Mouse (Mus musculus): ENCODE results near the gene Tmem151a. TPM values are rescaled to one million over a fixed set of nuclear protein-coding genes. Genes with fewer than 3 reads are reported as not detected.

Gene Tmem151a
- polyA plus RNA-seq, 1 experiment from 2014 or later, result 6.4 TPM

Other genes with a start within 250 kb of the Tmem151a start
- gene Ccs, start 246.2 kb downstream of the Tmem151a start, polyA plus RNA-seq (2014; fragmentation: Nextera tagmentation; extraction: Ambion mirVana), result 55.4 and 55.8 TPM in 2 replicates
- 0.07 TPM in 1 of 2 replicates, not detected in the other for gene Ccdc87, start 246.2 kb downstream of the Tmem151a start, polyA plus RNA-seq (2014; fragmentation: Nextera tagmentation; extraction: Ambion mirVana)
- 22.7 and 30.0 TPM in 2 replicates for gene Ctsf, start 230.4 kb downstream of the Tmem151a start, polyA plus RNA-seq (2014; fragmentation: Nextera tagmentation; extraction: Ambion mirVana)
- 1.8 and 2.1 TPM in 2 replicates for gene Actn3, start 207.6 kb downstream of the Tmem151a start, polyA plus RNA-seq (2014; fragmentation: Nextera tagmentation; extraction: Ambion mirVana)
- gene Zdhhc24, start 206.9 kb downstream of the Tmem151a start, polyA plus RNA-seq (2014; fragmentation: Nextera tagmentation; extraction: Ambion mirVana), result 9.9 and 10.2 TPM in 2 replicates
- 4.0 and 6.4 TPM in 2 replicates for gene Bbs1, start 178.9 kb downstream of the Tmem151a start, polyA plus RNA-seq (2014; fragmentation: Nextera tagmentation; extraction: Ambion mirVana)
- gene Dpp3, start 157.2 kb downstream of the Tmem151a start, polyA plus RNA-seq (2014; fragmentation: Nextera tagmentation; extraction: Ambion mirVana), result 90.1 and 93.8 TPM in 2 replicates
- gene Peli3, start 142.4 kb downstream of the Tmem151a start, polyA plus RNA-seq (2014; fragmentation: Nextera tagmentation; extraction: Ambion mirVana), result 1.5 and 1.6 TPM in 2 replicates
- 107 and 115 TPM in 2 replicates for gene Mrpl11, start 123.4 kb downstream of the Tmem151a start, polyA plus RNA-seq (2014; fragmentation: Nextera tagmentation; extraction: Ambion mirVana)
- 0.26 and 0.50 TPM in 2 replicates for gene Npas4, start 95.2 kb downstream of the Tmem151a start, polyA plus RNA-seq (2014; fragmentation: Nextera tagmentation; extraction: Ambion mirVana)
- gene Slc29a2, start 61.7 kb downstream of the Tmem151a start, polyA plus RNA-seq (2014; fragmentation: Nextera tagmentation; extraction: Ambion mirVana), result 3.5 and 4.7 TPM in 2 replicates
- 40.5 and 45.4 TPM in 2 replicates for gene B4gat1, start 46.7 kb downstream of the Tmem151a start, polyA plus RNA-seq (2014; fragmentation: Nextera tagmentation; extraction: Ambion mirVana)
- 0.55 and 1.8 TPM in 2 replicates for gene AC124502.3, start 46.6 kb downstream of the Tmem151a start, polyA plus RNA-seq (2014; fragmentation: Nextera tagmentation; extraction: Ambion mirVana)
- gene Brms1, start 44.2 kb downstream of the Tmem151a start, polyA plus RNA-seq (2014; fragmentation: Nextera tagmentation; extraction: Ambion mirVana), result 43.4 and 45.3 TPM in 2 replicates
- 2.4 and 3.3 TPM in 2 replicates for gene Rin1, start 35.0 kb downstream of the Tmem151a start, polyA plus RNA-seq (2014; fragmentation: Nextera tagmentation; extraction: Ambion mirVana)
- gene Cd248, start 17.5 kb downstream of the Tmem151a start, polyA plus RNA-seq (2014; fragmentation: Nextera tagmentation; extraction: Ambion mirVana), result 88.3 and 90.1 TPM in 2 replicates
- 112 and 117 TPM in 2 replicates for gene Yif1a, start 3.0 kb upstream of the Tmem151a start, polyA plus RNA-seq (2014; fragmentation: Nextera tagmentation; extraction: Ambion mirVana)
- 25.8 and 27.3 TPM in 2 replicates for gene Cnih2, start 13.0 kb upstream of the Tmem151a start, polyA plus RNA-seq (2014; fragmentation: Nextera tagmentation; extraction: Ambion mirVana)
- 253 TPM in 2 replicates for gene Rab1b, start 21.5 kb upstream of the Tmem151a start, polyA plus RNA-seq (2014; fragmentation: Nextera tagmentation; extraction: Ambion mirVana)
- 15.7 and 15.9 TPM in 2 replicates for gene Klc2, start 33.0 kb upstream of the Tmem151a start, polyA plus RNA-seq (2014; fragmentation: Nextera tagmentation; extraction: Ambion mirVana)
- 23.5 and 23.7 TPM in 2 replicates for gene Pacs1, start 187.6 kb upstream of the Tmem151a start, polyA plus RNA-seq (2014; fragmentation: Nextera tagmentation; extraction: Ambion mirVana)
- 325 and 343 TPM in 2 replicates for gene Sf3b2, start 209.9 kb upstream of the Tmem151a start, polyA plus RNA-seq (2014; fragmentation: Nextera tagmentation; extraction: Ambion mirVana)
- gene Gal3st3, start 212.8 kb upstream of the Tmem151a start, polyA plus RNA-seq (2014; fragmentation: Nextera tagmentation; extraction: Ambion mirVana), result 3.1 and 3.3 TPM in 2 replicates

Data from stomach, embryonic 14.5 days (tissue).